Mouse (Mus musculus): Measurements from ENCODE around the gene Atpaf1.

Gene Atpaf1

DNA sequence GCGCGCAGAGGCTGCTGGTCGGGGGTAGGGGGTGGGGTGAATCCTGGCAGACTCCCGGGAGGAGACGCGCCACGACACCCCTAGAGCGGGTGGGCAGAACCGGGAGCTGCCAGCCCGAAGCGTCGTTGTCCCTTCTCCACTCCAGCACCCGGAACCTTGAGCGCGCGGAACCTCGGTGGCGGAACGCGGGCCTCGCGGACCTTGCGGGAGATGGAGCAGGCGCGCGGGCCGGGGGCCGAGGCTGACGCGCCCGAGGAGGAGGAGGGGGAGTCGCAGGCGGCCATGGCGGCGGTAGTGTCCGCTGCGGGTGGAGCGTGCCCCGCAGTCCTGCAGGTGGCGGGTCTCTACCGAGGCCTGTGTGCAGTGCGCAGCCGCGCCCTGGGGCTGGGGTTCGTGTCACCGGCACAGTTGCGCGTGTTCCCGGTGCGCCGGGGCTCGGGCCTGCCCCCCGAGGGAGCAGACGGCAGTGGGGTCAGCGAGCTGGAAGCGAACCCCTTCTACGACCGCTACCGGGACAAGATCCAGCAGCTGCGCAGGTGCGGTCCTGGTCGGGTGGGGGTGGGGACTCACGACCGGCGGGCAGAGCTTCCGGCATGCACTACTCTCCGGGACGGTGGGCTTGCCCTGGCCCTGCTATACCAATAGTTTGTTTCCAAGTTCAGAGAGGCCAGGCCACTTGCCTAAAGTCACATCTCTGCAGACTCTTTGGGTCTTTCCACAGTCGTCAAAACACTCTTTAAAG is at the start of gene Atpaf1:
Gene Atpaf1, plus strand, starts transcription at position 44 of the 742 bp plus-strand sequence.
- DNase-seq, result peak; percentile 77 to 79

- no peak for DNase-seq
These were observed 49.7 kb upstream of the Atpaf1 start for GRCm38 (mm10) chr4:115734867-115735266.

- DNase-seq, result peak; percentile 98 to 99
These were observed 47.0 kb upstream of the Atpaf1 start, which contains the start of gene Efcab14 for GRCm38 (mm10) chr4:115737551-115738041. TSS of gene Efcab14 (plus strand) at chr4:115737744.

DNA sequence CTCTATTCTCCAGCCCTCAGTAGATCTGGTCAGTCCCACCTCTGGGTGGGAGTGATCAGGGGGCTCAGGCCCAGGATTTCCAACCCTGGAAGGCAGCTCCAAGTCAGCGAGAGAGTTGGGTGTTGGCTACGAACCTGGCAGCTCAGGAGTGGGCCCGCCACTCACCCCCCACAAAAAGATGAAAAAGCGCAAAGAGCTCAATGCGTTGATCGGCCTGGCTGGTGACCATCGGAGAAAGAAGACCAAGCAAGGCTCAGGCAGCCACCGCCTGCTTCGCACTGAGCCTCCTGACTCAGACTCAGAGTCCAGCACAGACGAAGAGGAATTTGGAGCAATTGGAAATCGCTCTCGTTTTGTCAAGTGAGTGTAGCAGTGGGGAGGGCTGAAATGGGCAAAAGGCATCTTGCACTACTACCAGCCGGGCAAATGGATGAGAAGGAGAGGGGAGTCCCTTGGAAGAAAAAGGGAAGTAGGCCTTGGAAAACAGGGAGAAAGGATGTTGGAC is 46.1 kb upstream of the Atpaf1 start:
- DNase-seq, result no peak

GRCm38 (mm10) chr4:115742658-115743057 is 42.0 kb upstream of the Atpaf1 start:
- no peak for DNase-seq

GRCm38 (mm10) chr4:115743096-115743495 is 41.5 kb upstream of the Atpaf1 start:
- no peak for DNase-seq

- no peak for DNase-seq
These were observed 36.4 kb upstream of the Atpaf1 start for GRCm38 (mm10) chr4:115748181-115748580.

DNA sequence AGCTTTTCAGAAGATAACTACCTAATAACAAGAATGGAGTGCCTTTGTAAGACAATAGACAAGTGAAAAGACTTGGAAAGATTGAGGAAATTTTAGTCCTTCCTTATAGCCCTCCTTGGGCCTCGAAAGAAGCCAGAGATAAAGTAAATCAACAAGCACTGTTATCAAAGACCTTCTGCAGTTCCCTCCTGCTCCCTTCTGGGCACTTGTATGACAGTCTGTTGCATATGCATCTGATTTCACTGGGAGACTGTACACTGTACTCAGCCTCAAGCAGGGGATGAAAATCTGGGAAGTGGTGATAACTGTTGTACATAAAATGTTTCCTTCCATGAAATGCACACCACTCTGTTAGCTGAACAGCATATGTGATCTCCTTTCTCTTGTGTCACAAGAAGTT is 35.3 kb upstream of the Atpaf1 start:
- DNase-seq, result no peak

- no peak for DNase-seq
These were observed 30.5 kb upstream of the Atpaf1 start for GRCm38 (mm10) chr4:115754101-115754500.

DNA sequence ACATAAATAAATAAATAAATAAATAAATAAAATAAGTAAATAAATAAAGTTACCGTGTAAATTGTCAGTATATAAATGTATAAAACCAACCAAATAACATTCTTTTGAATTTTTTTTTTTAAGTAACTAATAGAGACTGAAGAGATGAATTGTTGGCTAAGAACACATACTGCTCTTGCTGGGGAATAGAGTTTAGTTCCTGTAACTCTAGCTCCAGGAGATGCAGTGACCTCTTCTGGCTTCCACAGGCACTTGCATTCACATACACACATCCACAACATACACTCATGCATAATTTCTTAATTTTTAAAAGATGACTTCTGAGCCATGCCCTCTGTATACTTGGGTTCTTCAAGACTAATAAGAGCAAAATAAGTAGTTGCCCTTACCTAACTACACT is 29.8 kb upstream of the Atpaf1 start:
- DNase-seq, result no peak

GRCm38 (mm10) chr4:115761206-115761605 is 23.4 kb upstream of the Atpaf1 start:
- DNase-seq, result no peak

GRCm38 (mm10) chr4:115764581-115764980 is 20.0 kb upstream of the Atpaf1 start:
- no peak for DNase-seq

DNA sequence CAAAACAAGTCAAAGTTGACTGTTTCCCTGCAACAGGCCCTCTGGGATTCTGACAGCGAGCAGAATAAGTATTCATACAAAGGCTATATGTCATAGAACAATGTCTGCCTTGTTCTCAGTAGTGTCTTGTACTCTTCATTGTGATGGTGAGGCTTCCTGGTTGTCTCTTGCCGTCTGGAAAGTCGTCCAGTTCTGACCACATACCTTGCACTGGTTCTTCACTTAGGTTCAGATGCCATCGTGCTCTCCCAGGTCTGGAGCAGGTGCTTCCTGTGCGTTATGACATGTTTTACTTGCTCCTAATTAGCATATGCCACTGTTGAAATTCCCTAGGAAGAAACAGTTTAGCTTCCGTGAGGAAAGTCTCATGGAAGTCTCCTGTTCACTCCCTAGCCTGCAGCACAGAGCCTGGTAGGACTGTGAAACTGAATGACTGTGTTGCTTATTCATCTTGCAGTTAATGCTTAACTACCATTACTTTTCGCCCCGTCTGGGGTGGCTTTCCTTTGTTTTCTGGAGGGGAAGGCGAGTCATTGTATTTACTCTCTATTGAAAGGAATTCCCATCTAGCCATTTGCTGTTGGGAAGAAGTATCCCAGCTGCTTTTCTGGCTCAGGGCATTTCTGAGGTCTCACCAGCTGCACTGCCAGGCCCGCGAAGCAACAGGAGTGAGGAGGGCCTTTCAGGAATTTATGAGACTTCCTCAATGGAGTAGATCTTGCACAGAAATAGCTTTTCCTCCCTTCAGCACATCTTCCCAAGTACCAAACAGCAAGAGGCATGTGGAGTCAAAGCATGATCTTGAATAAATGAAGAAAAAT is 16.8 kb upstream of the Atpaf1 start:
- no peak for DNase-seq

DNA sequence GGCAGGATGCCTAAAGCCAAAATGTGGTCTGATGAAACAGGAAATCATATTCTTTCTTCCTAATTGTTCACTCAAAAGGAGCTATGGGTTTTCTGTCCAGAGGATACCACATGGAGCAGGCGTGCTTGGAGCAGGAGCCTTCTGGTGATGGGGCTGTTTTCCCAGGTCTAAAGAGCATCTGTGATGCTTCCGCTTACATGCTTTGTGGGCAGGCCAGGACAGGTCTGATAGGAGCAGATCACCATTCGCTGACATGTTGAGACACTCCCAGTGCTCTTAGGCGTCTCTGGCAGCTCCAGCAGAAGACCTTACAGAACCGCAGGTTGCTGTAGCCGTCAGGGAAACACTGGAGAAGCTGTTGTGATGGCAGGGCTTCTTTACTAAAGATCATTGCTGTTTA is 9.6 kb upstream of the Atpaf1 start:
- DNase-seq, result no peak

- no peak for DNase-seq
These were observed 7.0 kb upstream of the Atpaf1 start for GRCm38 (mm10) chr4:115777627-115778026.

DNA sequence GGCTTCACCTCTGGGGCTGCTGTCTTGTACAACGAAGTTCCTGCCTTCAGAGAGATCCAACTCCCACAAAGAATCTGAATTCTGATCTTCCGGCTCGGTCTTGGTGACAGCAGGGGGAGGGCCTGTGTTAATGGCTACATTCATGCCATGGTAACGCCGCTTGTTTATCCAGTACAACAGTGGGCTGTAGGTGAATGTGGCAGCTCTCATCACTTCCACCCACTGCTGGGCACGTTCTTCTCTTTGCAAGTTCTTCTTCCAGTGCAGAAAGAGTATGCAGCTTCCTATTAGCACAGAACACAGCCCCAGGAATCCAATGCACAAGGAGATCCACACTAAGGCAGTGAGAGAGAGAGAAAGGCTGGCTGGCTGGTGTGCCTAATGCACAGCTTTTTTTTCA is 4.3 kb upstream of the Atpaf1 start:
- no peak for DNase-seq

DNA sequence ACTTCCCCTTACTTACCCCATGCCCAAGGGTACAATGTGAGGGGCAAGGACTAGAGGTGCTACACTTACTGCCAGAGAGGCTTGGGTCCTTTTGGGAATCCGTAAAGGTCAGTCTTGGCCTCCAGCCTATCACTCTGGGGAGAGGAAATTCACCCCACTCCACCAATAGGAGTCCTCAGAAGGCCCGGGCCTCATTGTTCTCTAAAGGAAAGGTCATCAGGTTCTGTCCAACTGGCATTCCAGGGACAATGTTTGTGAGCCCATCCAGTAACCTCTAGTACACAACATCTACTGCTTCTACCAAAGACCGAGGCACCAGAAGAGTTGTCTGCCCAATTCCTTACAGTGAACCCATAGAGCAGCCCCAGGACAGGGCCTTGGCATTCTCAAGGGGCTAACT is 3.7 kb upstream of the Atpaf1 start, which contains the start of gene Tex38:
Gene Tex38, minus strand, starts transcription at position 101 of the 400 bp plus-strand sequence.
- no peak for DNase-seq

GRCm38 (mm10) chr4:115782026-115782805 is 2.4 kb upstream of the Atpaf1 start:
- DNase-seq, result no peak

DNA sequence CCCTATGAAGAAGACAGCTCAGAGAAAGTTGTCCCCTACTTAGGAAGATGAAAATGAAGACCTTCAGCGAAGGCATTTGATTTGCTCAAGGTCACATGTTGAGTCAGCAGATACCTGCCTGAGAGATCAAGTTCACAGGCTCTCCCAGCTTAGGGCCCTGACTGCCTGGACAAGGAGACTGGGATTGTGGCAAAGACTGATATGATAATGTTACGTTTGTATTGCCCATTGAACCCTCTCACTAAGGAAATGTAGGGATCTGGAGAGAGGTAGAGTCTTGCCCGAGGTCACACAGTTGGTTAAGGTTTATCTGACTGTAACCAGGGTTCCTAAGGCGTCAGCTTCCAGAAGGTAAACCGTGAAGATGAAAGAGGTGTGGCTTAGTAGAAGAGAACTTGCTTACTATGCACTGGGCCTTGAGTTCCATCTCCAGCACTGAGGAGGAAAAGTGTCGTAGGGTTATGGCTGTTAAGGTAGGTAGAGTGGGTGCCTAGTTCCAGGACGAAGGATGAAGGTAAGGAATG is 961 bp downstream of the Atpaf1 start:
- no peak for DNase-seq

GRCm38 (mm10) chr4:115790864-115791263 is 6.3 kb downstream of the Atpaf1 start:
- no peak for DNase-seq

DNA sequence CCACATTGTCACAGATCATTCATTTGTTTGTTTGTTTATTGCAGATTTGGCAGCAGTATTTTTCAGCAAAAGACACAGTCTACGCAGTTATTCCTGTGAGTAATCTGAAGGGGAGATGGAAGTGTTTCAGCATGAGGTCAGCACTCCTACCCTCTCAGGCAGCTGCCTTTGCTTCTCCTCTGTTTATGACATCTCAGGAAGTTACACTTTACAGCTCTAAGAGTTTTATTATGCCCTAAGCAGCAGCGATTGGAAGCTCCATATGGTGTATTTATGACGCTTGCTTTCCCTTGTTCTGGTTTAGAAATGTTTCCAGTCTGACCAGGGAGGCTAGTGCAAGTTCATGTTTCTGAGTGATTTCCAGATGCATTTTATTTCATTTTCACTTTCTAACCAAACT is 10.7 kb downstream of the Atpaf1 start:
- DNase-seq, result no peak

DNA sequence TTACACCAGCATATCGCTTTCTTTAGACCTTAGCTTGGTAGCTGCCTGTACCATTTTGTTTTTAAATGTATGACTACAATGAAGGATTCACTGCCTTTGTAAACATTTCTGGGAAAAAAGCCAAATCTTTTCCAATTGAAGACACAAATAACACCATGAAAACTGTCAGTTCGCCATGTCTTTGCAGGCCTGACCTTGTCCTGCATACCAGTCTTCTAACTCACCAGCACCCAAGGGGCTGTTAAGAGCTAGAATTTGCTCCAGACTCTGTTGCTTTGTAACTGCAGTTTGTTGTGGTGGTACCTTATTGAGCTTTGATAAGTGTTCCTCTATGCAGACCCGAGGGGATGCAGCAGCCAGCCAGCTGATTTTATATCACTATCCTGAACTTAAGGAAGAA is 15.4 kb downstream of the Atpaf1 start:
- DNase-seq, result no peak

DNA sequence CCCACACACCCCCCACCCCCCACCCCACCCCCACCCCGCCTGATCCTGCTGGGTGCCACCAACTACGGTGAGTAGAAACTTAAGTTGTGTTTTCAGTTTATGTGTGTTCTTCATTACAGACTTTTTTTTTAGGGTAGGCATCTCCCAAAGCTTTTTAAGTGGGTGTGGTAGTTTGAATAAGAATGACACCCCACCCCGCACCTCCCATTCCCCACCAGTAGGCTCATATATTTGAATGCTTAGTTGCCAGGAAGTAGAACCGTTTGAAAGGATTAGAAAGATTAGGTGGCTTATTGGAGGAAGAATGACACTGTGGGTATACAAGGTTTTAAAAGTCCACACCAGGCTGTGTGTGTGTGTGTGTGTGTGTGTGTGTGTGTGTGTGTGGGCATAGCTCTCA is 27.7 kb downstream of the Atpaf1 start:
- DNase-seq, result no peak
